Mouse (Mus musculus) mouse embryonic stem cell (cell line): ENCODE data around the gene Adra2b.

Source experiments
- in situ Hi-C, 2 experiments: fragments of 300-500 bp; cut with MboI; formaldehyde crosslinking; loops; 1 replicate in 1 of 2; 3 replicates in 1 of 2; pipeline ENCODE4 v1.14.3; 2019 to 2020; ENCODE audit warnings: low sequenced_read_pairs in 2 of 2, low pct_unique_long_range_greater_than_20kb in 1 of 2, mixed read lengths in 1 of 2; ENCODE audit not compliant: unreplicated experiment in 1 of 2

Adra2b gene

DNA sequence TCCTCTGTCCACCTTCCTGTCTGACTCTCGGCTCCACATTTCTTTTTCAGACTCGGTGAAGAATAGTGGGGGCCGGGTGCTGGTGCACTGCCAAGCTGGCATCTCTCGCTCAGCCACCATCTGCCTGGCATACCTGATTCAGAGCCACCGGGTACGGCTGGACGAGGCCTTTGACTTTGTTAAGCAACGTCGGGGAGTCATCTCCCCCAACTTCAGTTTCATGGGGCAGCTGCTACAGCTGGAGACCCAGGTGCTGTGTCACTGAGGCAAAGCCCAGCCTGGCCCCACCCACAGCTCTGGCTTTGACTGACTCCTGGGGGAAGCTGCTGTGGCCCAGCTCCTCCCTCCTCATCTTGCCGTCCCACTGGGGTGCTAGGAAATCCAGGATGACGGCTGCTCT, 25.5 kb upstream of the Adra2b start:
- in situ Hi-C loops: no loop called here

DNA sequence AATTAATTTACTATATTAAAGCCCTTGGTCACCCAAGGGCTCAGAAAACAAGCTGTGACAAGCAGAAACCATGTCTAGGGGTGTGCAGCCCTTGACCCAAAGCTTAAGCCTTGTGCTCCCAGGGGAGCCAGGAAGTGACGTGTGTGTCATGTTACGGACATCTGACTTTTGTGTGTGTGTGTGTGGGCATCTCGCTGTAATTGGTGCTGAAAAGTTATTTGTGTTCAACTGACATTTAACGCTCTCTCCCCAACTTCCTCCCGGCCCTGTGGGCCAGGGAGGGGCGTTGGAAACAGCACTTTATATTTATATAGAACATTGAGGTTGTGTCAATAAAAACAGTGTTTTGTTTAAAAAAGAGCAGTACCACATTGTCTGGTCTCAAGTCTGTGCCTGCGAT, 25.0 kb upstream of the Adra2b start:
- in situ Hi-C loops: no loop called here

DNA sequence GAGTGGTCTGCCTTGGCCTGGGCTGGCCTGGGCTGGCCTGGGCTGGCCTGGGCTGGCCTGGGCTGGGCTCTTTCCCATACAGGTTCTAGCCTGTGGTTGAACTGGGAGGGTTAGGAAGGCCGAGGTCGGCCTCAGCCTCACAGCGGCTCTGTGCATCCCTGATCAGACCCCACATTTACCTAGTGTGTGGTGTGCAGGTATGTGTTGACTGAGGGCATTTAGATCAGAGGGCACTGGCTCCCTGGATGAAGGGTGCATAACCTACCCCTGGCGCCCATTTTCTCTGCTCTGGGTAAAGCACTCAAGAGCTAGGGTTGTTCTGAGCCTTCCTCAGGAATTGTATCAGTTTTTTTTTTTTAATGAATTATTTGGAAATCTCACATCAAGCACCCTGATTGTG, 24.6 kb upstream of the Adra2b start, which contains the start of gene Astl:
TSS of gene Astl (plus strand) at position 224 of the 400 bp plus-strand sequence.
- in situ Hi-C loops: no loop called here

DNA sequence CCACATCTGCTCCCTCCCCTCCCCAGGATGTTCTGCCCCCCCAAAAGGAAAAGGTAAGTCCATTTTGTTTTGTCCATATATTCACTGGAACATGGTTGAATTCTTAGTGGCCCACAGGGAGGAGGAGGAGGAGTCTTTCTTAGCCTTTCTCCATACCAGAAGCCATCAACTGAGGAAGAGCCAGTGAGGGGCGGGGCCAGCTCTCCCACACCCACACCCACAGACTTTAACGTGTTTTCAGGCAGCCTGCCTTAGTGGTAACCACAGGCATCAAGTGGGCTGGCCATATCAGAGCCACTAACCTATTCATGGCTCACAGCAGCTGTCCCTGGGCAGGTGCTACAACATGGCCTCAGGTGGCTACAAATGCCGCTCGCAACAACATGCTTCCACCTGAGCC, 24.2 kb upstream of the Adra2b start:
- in situ Hi-C loops: no loop called here

DNA sequence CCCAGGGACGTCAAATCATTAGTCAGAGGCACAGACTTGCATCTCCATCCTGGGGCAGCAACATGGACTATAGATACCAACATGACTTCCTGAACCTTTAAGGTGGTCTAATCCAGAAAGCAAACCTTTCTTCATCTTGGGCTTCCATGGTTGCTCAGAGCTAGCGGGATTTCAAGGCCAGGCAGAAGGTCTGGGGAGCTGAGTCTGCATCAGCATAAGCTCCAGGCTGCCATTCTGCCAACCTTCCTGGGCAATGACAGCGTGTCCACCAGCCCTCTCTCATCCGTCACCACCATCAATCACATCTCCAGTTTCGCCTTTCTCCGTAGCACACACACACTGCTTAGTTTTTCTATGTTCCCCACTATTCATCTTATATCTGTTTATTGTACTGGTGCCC, 23.7 kb upstream of the Adra2b start:
- in situ Hi-C loops: no loop called here

DNA sequence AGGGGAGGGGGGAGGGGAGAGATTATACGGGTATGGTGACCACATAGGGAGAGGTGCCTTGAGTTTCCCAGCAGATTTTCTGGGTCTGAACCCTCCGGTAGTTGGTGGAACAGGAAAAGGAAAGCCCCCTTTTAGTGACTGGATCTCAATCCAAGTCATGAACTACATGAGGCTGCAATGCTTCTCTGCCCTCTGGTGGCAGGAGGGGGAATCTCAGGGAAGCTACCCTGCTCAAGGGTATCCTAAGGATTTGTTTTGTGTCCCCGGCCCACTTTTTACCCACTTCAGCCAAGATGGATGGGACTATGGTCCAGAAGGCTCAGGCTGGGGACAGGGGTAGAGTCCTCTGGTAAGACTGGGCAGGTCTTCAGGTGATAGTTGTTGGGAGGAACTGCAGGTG, 21.8 kb upstream of the Adra2b start:
- in situ Hi-C loops: no loop called here

DNA sequence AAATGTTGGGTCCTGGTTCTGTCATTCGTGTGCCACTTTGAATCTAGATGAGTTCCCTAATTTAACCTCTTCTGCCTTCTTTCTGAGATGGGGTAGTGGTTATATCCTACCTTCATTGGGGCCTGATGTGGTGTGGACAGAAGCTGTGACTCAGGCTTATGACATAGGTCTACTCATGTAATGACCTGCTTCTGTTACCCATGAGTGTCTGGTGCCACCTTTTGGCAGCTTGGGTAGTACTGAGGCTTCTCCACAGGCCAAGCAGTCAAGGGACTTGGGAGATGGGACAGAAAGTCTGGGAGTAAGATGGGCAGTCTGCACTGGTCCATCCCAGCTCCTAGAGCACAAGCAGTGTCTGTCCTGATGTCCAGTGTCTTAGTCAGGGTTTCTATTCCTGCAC, 16.7 kb upstream of the Adra2b start:
- in situ Hi-C loops: no loop called here

DNA sequence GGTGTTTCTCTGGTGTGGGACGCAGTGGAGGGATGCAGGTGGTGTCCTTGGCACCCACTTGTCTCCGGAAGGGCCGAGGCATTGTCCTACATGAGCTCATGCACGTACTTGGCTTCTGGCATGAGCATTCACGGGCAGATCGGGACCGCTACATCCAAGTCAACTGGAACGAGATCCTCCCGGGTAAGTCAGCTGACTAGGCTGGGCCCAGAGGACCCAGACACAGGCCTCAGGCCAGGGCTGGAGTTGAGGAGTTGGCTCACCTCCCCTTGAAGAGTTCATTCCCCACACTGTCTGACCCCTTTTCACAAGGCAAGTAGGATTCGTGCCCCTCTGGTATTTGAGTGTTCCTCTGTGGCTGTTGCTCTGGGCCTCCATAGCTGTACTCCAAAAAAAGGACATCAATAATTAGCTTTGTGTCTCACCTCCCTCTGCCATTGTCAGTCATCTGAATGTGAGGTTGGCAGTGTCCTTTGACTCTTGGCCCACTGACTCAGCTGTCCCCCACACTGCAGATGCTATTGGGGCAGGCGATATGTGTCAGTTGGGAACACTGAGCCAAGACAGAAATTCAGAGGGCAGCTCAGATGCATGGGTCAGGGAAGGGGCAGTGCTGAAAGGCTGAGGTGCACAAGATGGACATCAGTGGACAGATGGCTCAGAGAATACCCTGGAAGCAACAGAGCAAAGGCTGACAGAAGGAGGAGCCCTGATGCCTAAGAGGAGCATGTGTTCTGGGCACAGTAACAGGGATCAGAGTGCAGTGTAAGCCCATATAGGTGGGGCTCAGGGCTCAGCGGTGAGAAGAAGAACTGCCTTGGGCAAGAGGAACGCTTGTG, 15.6 kb upstream of the Adra2b start:
- in situ Hi-C loops: no loop called here

DNA sequence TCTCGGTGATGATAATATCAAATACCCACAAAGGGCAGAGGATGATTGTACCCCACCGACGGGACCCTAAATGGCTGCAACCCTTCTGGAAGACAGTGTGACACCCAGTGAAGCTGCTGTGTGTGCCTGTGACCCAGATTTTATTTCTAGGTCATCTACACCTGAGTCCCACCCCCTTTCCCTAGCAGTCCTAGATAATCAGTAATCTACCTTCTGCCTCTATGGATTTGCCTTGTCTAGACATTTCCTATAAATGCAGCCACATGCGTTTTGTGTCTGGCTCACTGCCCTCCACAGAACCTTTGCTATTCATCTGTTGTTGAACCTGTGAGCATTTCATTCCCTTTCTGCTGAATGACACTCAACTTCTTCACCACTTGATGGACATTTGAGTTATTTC, 9.1 kb upstream of the Adra2b start:
- in situ Hi-C loops: loop anchor here in 1 of 2 experiments (25.0 kb wide), 1 partner anchor 333 kb away; no protein-coding TSS in a partner anchor

DNA sequence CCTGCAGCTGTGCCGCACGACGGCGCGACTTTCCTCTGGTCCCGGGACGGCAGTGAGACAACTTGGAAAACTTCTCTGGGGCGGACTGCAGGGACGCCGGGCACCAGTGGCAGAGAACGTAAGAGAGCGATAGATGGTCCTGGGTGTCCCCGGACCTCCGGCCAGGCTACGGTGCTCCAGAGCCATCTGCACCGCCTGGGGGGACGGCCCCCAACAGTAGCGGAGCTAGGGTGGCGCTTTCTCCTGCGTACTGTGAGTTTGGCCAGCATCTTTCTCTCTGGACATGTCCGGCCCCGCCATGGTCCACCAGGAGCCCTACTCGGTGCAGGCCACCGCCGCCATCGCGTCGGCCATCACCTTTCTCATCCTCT, 259 bp downstream of the Adra2b start:
- in situ Hi-C loops: loop anchor here in 1 of 2 experiments (5.0 to 25.0 kb wide), 2 partner anchors 79 to 324 kb away; partner anchors contain the start of gene Fahd2a

DNA sequence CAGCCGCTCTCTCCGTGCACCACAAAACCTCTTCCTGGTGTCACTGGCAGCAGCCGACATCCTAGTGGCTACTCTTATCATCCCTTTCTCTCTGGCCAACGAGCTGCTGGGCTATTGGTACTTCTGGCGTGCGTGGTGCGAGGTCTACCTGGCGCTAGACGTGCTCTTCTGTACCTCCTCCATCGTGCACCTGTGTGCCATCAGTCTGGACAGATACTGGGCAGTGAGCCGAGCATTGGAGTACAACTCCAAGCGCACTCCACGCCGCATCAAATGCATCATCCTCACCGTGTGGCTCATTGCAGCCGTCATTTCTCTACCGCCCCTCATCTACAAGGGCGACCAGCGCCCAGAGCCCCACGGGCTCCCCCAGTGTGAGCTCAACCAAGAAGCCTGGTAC, 688 bp downstream of the Adra2b start:
- in situ Hi-C loops: loop anchor here in 1 of 2 experiments (5.0 to 25.0 kb wide), 2 partner anchors 79 to 324 kb away; partner anchors contain the start of gene Fahd2a

DNA sequence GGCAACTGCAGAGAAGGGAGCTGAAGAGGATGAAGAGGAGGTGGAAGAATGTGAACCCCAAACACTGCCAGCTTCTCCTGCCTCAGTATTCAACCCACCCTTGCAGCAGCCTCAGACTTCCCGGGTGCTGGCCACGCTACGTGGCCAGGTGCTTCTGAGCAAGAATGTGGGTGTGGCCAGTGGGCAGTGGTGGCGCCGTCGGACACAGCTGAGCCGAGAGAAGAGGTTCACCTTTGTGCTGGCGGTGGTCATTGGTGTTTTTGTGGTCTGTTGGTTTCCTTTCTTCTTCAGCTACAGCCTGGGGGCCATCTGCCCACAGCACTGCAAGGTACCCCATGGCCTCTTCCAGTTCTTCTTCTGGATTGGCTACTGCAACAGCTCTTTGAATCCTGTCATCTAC, 1.4 kb downstream of the Adra2b start:
- in situ Hi-C loops: loop anchor here in 1 of 2 experiments (5.0 to 25.0 kb wide), 2 partner anchors 78 to 323 kb away; partner anchors contain the start of gene Fahd2a

DNA sequence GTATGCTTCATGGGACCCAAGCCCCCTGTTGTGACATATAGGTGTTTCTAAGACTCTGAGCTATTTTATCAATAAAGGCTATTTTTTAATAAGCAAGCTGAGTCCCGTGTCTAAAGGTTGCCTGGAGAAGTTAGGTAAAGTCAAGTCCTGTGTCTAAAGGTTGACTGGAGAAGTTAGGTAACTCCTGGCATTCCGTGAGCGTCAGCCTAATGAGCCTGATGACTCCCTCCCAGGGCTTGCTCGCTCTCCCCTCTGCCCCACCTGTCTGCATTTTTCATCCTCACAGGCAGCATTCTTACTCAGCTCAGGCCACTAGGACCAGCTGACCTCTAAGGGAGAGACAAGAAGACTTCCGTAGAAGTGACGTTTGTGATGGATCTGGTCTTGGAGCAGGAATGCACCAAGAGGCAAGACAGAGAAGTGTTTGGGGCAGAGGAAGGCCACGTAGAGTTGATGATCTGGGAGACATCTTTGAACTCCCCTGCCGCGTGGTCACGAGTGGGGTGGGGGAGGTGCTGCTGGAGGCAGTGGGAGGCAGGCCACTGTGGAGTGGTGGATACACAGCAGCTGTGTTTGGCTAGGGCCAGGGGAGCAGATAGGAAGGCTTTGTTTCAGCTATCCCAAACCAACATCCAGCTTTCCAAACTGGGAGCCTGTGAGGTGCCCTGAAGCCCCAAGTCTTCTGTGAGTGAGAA, 4.3 kb downstream of the Adra2b start:
- in situ Hi-C loops: loop anchor here in 1 of 2 experiments (25.0 kb wide), 1 partner anchor 320 kb away; no protein-coding TSS in a partner anchor

DNA sequence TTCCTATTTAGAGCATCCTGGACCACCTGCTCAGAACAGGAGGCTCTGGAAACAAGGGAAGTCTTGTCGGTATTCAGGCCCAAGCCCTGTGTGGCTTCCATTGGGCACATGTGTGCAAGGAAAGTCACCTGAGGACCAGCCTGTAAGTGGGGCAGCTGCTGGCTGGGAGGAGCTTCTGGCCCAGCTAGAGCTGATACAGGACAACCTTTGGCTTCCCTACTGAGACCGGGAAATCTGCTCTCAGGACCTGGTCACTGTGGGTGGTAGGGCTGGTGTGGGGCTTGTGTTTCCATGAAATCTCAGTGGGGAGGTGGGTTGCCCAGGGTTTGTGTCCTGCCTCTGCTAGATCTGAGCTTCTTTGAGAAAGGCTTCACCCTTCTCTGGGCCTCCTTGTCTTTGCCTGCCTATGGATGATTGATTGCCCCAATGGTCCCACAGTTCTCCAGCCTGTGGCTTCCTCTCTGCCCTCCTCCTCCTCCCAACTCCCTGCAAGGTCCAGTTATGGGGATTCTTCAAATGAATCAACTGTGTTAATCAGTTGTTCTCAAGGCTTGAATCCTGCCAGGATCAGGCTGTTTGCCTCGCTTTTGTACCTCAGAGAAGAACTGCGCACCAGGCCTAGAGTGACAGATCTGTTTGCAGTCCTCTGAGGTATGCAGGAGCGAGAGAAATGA, 6.8 kb downstream of the Adra2b start:
- in situ Hi-C loops: loop anchor here in 1 of 2 experiments (25.0 kb wide), 1 partner anchor 317 kb away; no protein-coding TSS in a partner anchor

DNA sequence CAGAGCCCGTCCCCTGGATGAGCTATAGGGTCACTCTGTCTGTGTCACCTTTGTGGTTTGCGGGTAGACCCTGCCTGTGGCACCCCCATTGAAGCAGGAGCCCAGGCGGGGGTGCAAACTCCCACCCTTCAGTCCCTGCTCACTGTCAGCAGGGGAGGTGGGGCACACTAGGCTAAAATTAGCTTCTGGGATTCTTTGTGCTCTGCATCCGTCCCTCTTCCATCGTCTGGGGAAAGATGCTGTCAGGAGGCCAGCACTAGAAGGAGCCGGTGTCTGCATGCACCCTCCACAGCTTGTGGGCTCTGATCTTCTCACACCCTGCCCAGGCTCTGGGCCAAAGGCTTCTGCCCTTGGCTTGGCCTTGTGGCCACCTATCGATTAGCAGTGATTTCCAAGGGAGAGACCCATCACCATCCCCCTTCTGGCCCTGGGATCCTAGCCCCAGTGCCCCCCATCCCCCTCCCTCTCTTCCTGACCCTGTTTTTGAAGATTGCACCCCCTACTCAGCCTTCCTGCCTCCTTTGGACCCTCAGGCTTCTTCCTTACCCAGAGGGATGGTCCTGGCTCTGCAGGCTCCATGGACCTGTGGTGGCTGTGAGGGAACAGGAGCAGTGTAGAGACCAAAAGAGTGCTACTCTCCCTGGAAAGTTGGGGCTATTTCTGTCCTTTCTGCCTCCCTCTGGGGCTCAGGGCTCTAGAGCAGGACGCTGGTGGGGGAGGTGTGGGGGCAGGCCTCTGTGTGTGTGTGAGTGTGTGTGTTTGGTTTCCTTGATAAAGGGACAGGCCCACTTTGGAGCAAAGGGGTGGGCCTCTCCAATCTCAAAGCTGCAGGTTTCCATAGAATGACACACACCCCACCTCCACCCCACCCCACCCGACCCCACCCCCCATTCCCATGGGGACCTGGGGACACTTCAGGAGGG, 7.8 kb downstream of the Adra2b start:
- in situ Hi-C loops: loop anchor here in 1 of 2 experiments (25.0 kb wide), 1 partner anchor 316 kb away; no protein-coding TSS in a partner anchor

DNA sequence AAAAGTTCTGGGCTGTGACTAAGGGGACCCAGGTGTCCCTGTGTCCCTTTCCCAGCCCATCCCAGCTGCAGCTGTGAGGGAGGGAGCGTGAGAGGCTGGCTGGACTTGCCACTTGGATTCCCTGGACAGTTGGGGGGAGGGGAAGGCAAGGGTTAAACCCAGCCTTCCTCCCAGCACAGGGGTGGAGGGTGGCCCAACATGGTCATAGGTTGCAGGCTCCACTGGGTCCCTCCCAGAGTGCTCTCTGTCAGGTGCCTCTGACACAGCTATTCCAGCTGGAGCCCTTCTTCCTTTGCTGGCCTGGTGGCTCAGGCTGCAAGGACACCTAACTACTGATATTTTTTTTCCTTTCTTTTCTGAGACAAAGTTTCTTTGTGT, 8.5 kb downstream of the Adra2b start:
- in situ Hi-C loops: loop anchor here in 1 of 2 experiments (25.0 kb wide), 1 partner anchor 316 kb away; no protein-coding TSS in a partner anchor

DNA sequence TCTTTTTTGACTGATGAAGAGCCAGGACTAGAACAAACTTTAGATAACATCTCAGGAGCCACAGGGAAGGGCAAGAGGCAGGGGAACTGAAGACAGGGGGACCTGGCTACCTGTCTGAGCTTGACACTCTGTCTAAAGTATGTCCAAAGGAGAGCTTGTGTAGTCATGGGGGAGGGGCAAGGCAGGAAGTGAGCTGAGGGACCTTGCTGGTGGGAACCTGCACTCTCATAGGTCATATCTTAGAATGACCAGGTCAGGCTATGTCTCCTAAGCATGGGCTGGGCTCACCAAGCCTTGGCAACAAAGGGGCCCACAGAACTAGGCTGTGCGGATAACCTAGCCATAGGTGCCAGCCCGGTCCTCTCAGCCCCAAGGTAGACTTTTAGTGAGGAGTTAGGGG, 9.1 kb downstream of the Adra2b start:
- in situ Hi-C loops: loop anchor here in 1 of 2 experiments (25.0 kb wide), 1 partner anchor 315 kb away; no protein-coding TSS in a partner anchor

DNA sequence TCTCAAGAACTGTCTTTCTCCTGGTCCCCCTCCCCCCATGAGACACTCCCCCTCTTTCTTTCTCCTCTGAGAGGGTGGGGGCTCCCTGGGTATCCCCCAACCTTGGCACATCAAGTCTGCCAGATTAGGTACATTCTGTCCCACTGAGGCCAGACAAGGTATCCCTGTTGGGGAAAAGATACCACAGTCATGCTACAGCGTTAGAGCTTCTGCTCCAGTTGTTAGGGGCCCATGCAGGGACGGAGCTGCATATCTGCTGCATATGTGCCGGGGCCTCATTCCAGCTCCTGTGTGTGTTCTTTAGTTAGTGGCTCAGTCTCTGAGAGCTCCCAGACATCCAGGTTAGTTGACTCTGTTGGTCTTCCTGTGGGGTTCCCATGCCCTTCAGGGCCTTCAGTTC, 11.1 kb downstream of the Adra2b start:
- in situ Hi-C loops: loop anchor here in 1 of 2 experiments (25.0 kb wide), 1 partner anchor 313 kb away; no protein-coding TSS in a partner anchor
